Mouse (Mus musculus) lung, adult 2 months (tissue): ENCODE data around the gene Kank1.

Experiments
- CTCF ChIP-seq: fragments of 200-500 bp; IDR thresholded peaks from 2 replicates; pipeline ENCODE4 v1.5.1; 2011; ENCODE audit warnings: mild to moderate bottlenecking, low read length, control low read depth; ENCODE audit not compliant: insufficient read depth
- POLR2A ChIP-seq: fragments of 200-500 bp; IDR thresholded peaks from 2 replicates; pipeline ENCODE4 v1.6.1; 2011; ENCODE audit warnings: low read depth, mild to moderate bottlenecking, control low read depth, low read length, borderline replicate concordance; ENCODE audit errors: extremely low read depth

DNA sequence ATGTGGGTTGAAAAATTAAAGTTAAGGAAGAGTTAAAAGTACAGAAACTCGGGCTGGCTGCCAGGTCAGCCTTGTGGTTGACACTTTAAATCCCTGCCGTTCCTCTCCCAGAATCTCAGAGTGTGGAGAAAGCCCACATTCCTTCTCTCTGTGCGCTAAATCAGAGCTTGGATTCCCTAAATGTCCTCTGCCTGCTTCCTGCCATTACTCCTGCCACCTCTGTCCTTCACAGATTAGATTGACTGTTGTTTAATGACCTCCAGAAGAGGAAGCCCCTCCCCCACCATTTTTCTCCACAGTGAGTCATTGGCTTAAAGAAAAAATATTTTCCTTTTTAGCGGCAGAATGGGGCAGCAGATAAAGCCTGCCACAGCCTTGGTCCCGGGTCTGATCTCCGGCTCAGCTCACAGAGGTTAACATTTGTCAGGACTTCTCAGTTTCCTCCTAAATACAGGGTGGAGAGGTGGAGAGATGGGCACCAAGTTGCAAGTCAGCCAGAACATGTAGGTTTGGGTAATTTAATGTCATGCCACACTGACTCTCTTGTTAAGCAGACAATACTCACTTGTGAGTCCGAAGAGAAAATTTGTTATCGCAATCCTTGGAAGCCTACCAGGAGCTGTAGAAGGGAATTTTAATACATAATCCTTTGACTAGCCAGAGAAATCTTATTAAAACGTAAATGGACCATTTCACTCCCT lies 162.9 kb downstream of the Kank1 start:
- TF ChIP-seq POLR2A (no peak), CTCF (no peak)
